Mouse (Mus musculus): ENCODE results near the gene Zbtb48. TPM values are rescaled to one million over a fixed set of nuclear protein-coding genes. Genes with fewer than 3 reads are reported as not detected.
A peak's percentile ranks its signal among the peaks of the same experiment; 100 is the strongest.

The Zbtb48 gene
- total and polyA plus RNA-seq, 3 experiments: 12.1 to 21.4 TPM; not detected in 1

- peak; percentile 83 for TF ChIP-seq MAZ (IDR thresholded peaks at IDR 0.05; ENCODE audit: low read depth, low read length)
These were observed 38.9 kb downstream of the Zbtb48 start, which contains the start of gene Thap3 (continued) for GRCm38 (mm10) chr4:151988342-151989109.

- Histone ChIP-seq H3K4me1 (ENCODE audit: control insufficient read depth in 1 of 2, insufficient read depth in 2 of 2, low read length in 2 of 2) (peaks cover 0 to 5% of the 10 kb centered on the region in 2 experiments; a peak in 3 of 4 replicates), H3K4me3 (ENCODE audit: control insufficient read depth in 1 of 2, insufficient read depth in 1 of 2, low read depth in 2 of 2, low read length in 2 of 2) (peak overlapping the region; percentile 76 to 89), H3K27ac (ENCODE audit: control insufficient read depth, low read depth, low read length) (no peak overlapping the region), H3K9ac (ENCODE audit: control insufficient read depth, low read depth, low read length, poor library complexity, severe bottlenecking) (peak overlapping the region; percentile 81), H3K79me2 (ENCODE audit: control insufficient read depth, insufficient read depth, low read length, poor library complexity) (peaks cover 7% of the 10 kb centered on the region; the same call in 1 of the 2 replicates), H3K36me3 (ENCODE audit: control insufficient read depth in 1 of 2, insufficient read depth in 2 of 2, low read length in 2 of 2) (peaks cover 0 to 3% of the 10 kb centered on the region in 2 experiments; a peak in 1 of 4 replicates), H3K9me3 (replicated peaks; ENCODE audit: insufficient read depth, low read length) (no peaks in the 10 kb centered on the region), H3K27me3 (ENCODE audit: control insufficient read depth in 1 of 2, insufficient read depth in 2 of 2, low read length in 2 of 2) (no peaks in the 10 kb centered on the region)
- TF ChIP-seq UBTF (IDR thresholded peaks at IDR 0.05; ENCODE audit: borderline replicate concordance, insufficient read depth, low read depth, low read length): 0 out of 2 replicates have a peak, but pooled peaks have one; percentile 62
- TF ChIP-seq MAFK (IDR thresholded peaks at IDR 0.05; ENCODE audit: borderline replicate concordance, low read depth, low read length): no peak
- DNase-seq (ENCODE audit: low read depth, low spot score): no peak
These were observed 39.5 kb downstream of the Zbtb48 start for GRCm38 (mm10) chr4:151988014-151988341.

DNA sequence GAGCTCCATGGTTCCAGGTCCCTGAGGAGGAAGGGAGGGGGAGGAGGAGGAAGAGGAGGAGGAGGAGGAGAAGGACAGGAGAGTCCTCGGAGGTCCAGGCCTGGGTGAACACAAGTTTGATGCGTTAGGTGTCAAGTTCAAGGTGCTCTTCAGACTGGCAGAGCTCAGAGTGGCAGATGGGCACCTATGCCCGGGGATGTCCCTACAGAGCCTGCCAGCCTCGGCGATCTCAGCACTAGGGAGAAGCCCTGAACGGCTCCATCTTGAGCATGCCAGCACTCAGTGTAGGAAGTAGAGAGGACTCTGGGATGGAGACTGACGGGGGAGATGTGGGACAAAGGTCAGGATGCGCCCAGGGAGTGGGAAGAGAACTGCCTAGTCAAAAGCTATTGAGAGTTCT is 40.8 kb downstream of the Zbtb48 start:
- no peaks in the 10 kb centered on the region for H3K9me3 ChIP-seq (replicated peaks; ENCODE audit: insufficient read depth, low read length)
- DNase-seq (ENCODE audit: low read depth, low spot score): no peak
- H3K27ac ChIP-seq (ENCODE audit: control insufficient read depth, low read depth, low read length): no peak overlapping the region
- H3K4me3 ChIP-seq (ENCODE audit: control insufficient read depth in 1 of 2, insufficient read depth in 1 of 2, low read depth in 2 of 2, low read length in 2 of 2): no peak overlapping the region
- TF ChIP-seq CTCF (IDR thresholded peaks at IDR 0.05 in 2 of 3, conservative IDR thresholded peaks at IDR 0.05 in 1 of 3; ENCODE audit: control insufficient read depth in 1 of 3, insufficient read depth in 1 of 3, low read depth in 2 of 3, low read length in 3 of 3, poor library complexity in 1 of 3, severe bottlenecking in 1 of 3) (no peak), NRF1 (IDR thresholded peaks at IDR 0.05; ENCODE audit: insufficient read depth, low read depth, low read length, poor library complexity, severe bottlenecking) (no peak), ZNF384 (IDR thresholded peaks at IDR 0.05; ENCODE audit: low read depth, low read length) (no peak), RCOR1 (IDR thresholded peaks at IDR 0.05; ENCODE audit: low read depth, low read length) (no peak), ELF1 (IDR thresholded peaks at IDR 0.05; ENCODE audit: low read depth, low read length) (no peak), NELFE (IDR thresholded peaks at IDR 0.05; ENCODE audit: low read depth, low read length) (no peak), ZC3H11A (IDR thresholded peaks at IDR 0.05; ENCODE audit: low read depth, low read length) (no peak), MAZ (IDR thresholded peaks at IDR 0.05; ENCODE audit: low read depth, low read length) (no peak), BHLHE40 (IDR thresholded peaks at IDR 0.05; ENCODE audit: borderline replicate concordance, low read depth, low read length) (no peak), CHD1 (IDR thresholded peaks at IDR 0.05; ENCODE audit: low read depth, low read length) (no peak), UBTF (IDR thresholded peaks at IDR 0.05; ENCODE audit: borderline replicate concordance, insufficient read depth, low read depth, low read length) (no peak), ETS1 (IDR thresholded peaks at IDR 0.05; ENCODE audit: low read depth, low read length) (no peak), POLR2AphosphoS5 (IDR thresholded peaks at IDR 0.05; ENCODE audit: borderline replicate concordance, low read depth, low read length) (no peak), SMC3 (IDR thresholded peaks at IDR 0.05; ENCODE audit: low read depth, low read length) (no peak)
- no peak overlapping the region for H3K9ac ChIP-seq (ENCODE audit: control insufficient read depth, low read depth, low read length, poor library complexity, severe bottlenecking)
- peaks cover 0 to 3% of the 10 kb centered on the region in 2 experiments; a peak in 1 of 4 replicates for H3K36me3 ChIP-seq (ENCODE audit: control insufficient read depth in 1 of 2, insufficient read depth in 2 of 2, low read length in 2 of 2)
- H3K4me1 ChIP-seq (ENCODE audit: control insufficient read depth in 1 of 2, insufficient read depth in 2 of 2, low read length in 2 of 2): peaks cover 0 to 5% of the 10 kb centered on the region in 2 experiments; a peak in 3 of 4 replicates
- no peaks in the 10 kb centered on the region for H3K27me3 ChIP-seq (ENCODE audit: control insufficient read depth in 1 of 2, insufficient read depth in 2 of 2, low read length in 2 of 2)
- peaks cover 7% of the 10 kb centered on the region; the same call in 1 of the 2 replicates for H3K79me2 ChIP-seq (ENCODE audit: control insufficient read depth, insufficient read depth, low read length, poor library complexity)
